Mouse (Mus musculus): ENCODE measurements around the gene Ak3. TPM values are rescaled to one million over a fixed set of nuclear protein-coding genes. Genes with fewer than 3 reads are reported as not detected.

Ak3 gene
- polyA plus RNA-seq, 1 experiment, result 43.3 TPM

GRCm38 (mm10) chr19:29037541-29037940 is 10.2 kb downstream of the Ak3 start:
- no peak overlapping the region for H3K27ac ChIP-seq (ENCODE audit: control insufficient read depth, insufficient read depth, low read length)
- TF ChIP-seq POLR2A (IDR thresholded peaks at IDR 0.05; ENCODE audit: control insufficient read depth, extremely low read depth, insufficient read depth, low read length, poor library complexity) (no peak), CTCF (IDR thresholded peaks at IDR 0.05; ENCODE audit: borderline replicate concordance, control insufficient read depth, extremely low read depth, insufficient read depth, low read length, poor library complexity) (no peak)
- DNase-seq, result no peak

DNA sequence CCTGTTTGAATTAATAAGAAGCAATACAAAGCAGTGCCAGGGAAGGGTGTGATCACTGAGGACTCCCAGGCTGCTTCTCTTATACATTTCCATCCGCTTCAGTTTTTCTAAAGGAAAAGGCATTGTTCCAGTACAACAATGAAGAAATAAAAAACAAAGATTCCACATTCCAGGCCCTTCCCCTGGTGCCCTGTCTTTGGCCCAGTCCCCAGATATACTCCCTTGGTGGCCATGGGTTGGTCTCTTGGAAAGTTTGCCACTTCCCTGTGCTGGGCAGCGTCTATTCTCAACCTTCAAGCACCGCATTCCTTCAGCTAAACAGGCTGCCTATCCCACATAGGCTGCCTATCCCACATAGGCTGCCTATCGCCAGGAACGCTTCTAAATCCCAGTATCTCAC is 10.7 kb downstream of the Ak3 start:
- Histone ChIP-seq H3K27me3 (ENCODE audit: control insufficient read depth, insufficient read depth, low read length) (no peaks in the 10 kb centered on the region), H3K36me3 (ENCODE audit: control insufficient read depth, insufficient read depth, low read length) (peaks cover 8% of the 10 kb centered on the region; the same call in 1 of the 2 replicates), H3K4me3 (ENCODE audit: control insufficient read depth, insufficient read depth, low read length) (no peak overlapping the region), H3K4me1 (replicated peaks; ENCODE audit: control insufficient read depth, insufficient read depth, low read length) (no peaks in the 10 kb centered on the region), H3K27ac (ENCODE audit: control insufficient read depth, insufficient read depth, low read length) (no peak overlapping the region)
- no peak for DNase-seq
- TF ChIP-seq CTCF (IDR thresholded peaks at IDR 0.05; ENCODE audit: borderline replicate concordance, control insufficient read depth, extremely low read depth, insufficient read depth, low read length, poor library complexity) (no peak), POLR2A (IDR thresholded peaks at IDR 0.05; ENCODE audit: control insufficient read depth, extremely low read depth, insufficient read depth, low read length, poor library complexity) (no peak)
- 98% methylated on average over 5 of the region's 5 CpGs for WGBS

More at GRCm38 (mm10) chr19:29037541-29037940, 10.2 kb downstream of the Ak3 start:
- no peaks in the 10 kb centered on the region for H3K27me3 ChIP-seq (ENCODE audit: control insufficient read depth, insufficient read depth, low read length)
- H3K4me1 ChIP-seq (replicated peaks; ENCODE audit: control insufficient read depth, insufficient read depth, low read length), result no peaks in the 10 kb centered on the region
- no peak overlapping the region for H3K4me3 ChIP-seq (ENCODE audit: control insufficient read depth, insufficient read depth, low read length)
- peaks cover 8% of the 10 kb centered on the region; the same call in 1 of the 2 replicates for H3K36me3 ChIP-seq (ENCODE audit: control insufficient read depth, insufficient read depth, low read length)
- WGBS, result 96% methylated on average over 10 of the region's 10 CpGs

DNA sequence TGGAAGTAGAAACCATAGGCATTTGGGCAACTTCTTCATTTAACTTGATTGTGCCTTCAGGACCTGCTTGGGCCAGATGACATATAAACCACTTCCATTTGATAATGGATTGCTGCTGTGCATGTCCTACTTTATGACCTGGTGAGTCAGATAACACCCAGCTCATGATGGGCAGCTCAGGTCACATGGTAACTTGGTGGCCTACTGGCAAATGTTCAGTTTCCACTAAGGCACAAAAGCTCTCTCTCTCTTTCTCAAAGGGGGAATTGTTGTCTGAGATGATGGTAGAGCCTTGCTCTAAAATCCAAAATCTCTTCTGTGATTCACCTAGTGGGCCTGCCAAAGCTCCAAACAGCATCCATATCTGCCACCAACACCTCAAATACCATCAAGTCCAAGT is 15.1 kb downstream of the Ak3 start:
- no peak for DNase-seq
- TF ChIP-seq POLR2A (IDR thresholded peaks at IDR 0.05; ENCODE audit: control insufficient read depth, extremely low read depth, insufficient read depth, low read length, poor library complexity), result no peak
- no peak for TF ChIP-seq CTCF (IDR thresholded peaks at IDR 0.05; ENCODE audit: borderline replicate concordance, control insufficient read depth, extremely low read depth, insufficient read depth, low read length, poor library complexity)
- Histone ChIP-seq H3K27ac (ENCODE audit: control insufficient read depth, insufficient read depth, low read length) (no peak overlapping the region), H3K27me3 (ENCODE audit: control insufficient read depth, insufficient read depth, low read length) (no peaks in the 10 kb centered on the region), H3K4me1 (replicated peaks; ENCODE audit: control insufficient read depth, insufficient read depth, low read length) (no peaks in the 10 kb centered on the region), H3K4me3 (ENCODE audit: control insufficient read depth, insufficient read depth, low read length) (no peak overlapping the region), H3K36me3 (ENCODE audit: control insufficient read depth, insufficient read depth, low read length) (peaks cover 8% of the 10 kb centered on the region; the same call in 1 of the 2 replicates)

GRCm38 (mm10) chr19:29031788-29032187 is 16.0 kb downstream of the Ak3 start:
- no peak overlapping the region for H3K4me3 ChIP-seq (ENCODE audit: control insufficient read depth, insufficient read depth, low read length)
- WGBS, result 97% methylated on average over 3 of the region's 3 CpGs
- TF ChIP-seq POLR2A (IDR thresholded peaks at IDR 0.05; ENCODE audit: control insufficient read depth, extremely low read depth, insufficient read depth, low read length, poor library complexity), result no peak
- no peak for TF ChIP-seq CTCF (IDR thresholded peaks at IDR 0.05; ENCODE audit: borderline replicate concordance, control insufficient read depth, extremely low read depth, insufficient read depth, low read length, poor library complexity)
- H3K4me1 ChIP-seq (replicated peaks; ENCODE audit: control insufficient read depth, insufficient read depth, low read length), result no peaks in the 10 kb centered on the region
- H3K36me3 ChIP-seq (ENCODE audit: control insufficient read depth, insufficient read depth, low read length), result peaks cover 8% of the 10 kb centered on the region; the same call in 1 of the 2 replicates
- no peak overlapping the region for H3K27ac ChIP-seq (ENCODE audit: control insufficient read depth, insufficient read depth, low read length)
- DNase-seq, result no peak
- no peaks in the 10 kb centered on the region for H3K27me3 ChIP-seq (ENCODE audit: control insufficient read depth, insufficient read depth, low read length)

GRCm38 (mm10) chr19:29024391-29024947 is 23.3 kb downstream of the Ak3 start:
- 90% methylated on average over 11 of the region's 11 CpGs for whole genome bisulfite sequencing
- Histone ChIP-seq H3K27me3 (ENCODE audit: control insufficient read depth, insufficient read depth, low read length) (no peaks in the 10 kb centered on the region), H3K4me3 (ENCODE audit: control insufficient read depth, insufficient read depth, low read length) (no peak overlapping the region), H3K36me3 (ENCODE audit: control insufficient read depth, insufficient read depth, low read length) (peaks cover 47% of the 10 kb centered on the region), H3K4me1 (replicated peaks; ENCODE audit: control insufficient read depth, insufficient read depth, low read length) (no peaks in the 10 kb centered on the region), H3K27ac (ENCODE audit: control insufficient read depth, insufficient read depth, low read length) (no peak overlapping the region)
- TF ChIP-seq CTCF (IDR thresholded peaks at IDR 0.05; ENCODE audit: borderline replicate concordance, control insufficient read depth, extremely low read depth, insufficient read depth, low read length, poor library complexity) (no peak), POLR2A (IDR thresholded peaks at IDR 0.05; ENCODE audit: control insufficient read depth, extremely low read depth, insufficient read depth, low read length, poor library complexity) (no peak)
- DNase-seq, result no peak

GRCm38 (mm10) chr19:29021754-29022345 is 25.9 kb downstream of the Ak3 start:
- Histone ChIP-seq H3K27me3 (ENCODE audit: control insufficient read depth, insufficient read depth, low read length) (no peaks in the 10 kb centered on the region), H3K27ac (ENCODE audit: control insufficient read depth, insufficient read depth, low read length) (no peak overlapping the region), H3K4me1 (replicated peaks; ENCODE audit: control insufficient read depth, insufficient read depth, low read length) (no peaks in the 10 kb centered on the region), H3K36me3 (ENCODE audit: control insufficient read depth, insufficient read depth, low read length) (peaks cover 51% of the 10 kb centered on the region), H3K4me3 (ENCODE audit: control insufficient read depth, insufficient read depth, low read length) (no peak overlapping the region)
- WGBS, result 95% methylated on average over 7 of the region's 7 CpGs
- TF ChIP-seq POLR2A (IDR thresholded peaks at IDR 0.05; ENCODE audit: control insufficient read depth, extremely low read depth, insufficient read depth, low read length, poor library complexity) (no peak), CTCF (IDR thresholded peaks at IDR 0.05; ENCODE audit: borderline replicate concordance, control insufficient read depth, extremely low read depth, insufficient read depth, low read length, poor library complexity) (no peak)
- no peak for DNase-seq
